Comparison of ENCODE assay signal across 28 mouse cellular contexts in the genomic region with DNA sequence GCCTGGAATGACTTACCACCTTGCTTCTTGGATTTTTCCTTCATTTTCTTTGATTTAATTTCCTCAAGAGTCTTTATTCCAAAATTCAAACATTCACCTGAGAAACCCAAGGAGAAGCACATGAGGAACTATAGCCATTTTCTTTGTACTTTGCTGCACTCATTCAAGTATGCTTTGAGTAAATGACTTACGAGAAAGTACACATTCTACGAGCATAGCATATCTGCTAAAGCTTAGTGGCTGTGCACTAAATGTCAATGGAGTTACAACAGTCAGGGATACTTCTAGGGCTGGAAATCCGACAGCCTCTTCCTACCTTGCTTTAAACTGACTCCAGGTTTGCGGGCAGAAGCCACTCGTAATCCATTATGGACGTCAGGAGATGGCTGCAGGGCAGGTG. TPM values are rescaled to one million over a fixed set of nuclear protein-coding genes. Genes with fewer than 3 reads are reported as not detected.
"Had no signal": no experiment of that assay in that cellular context is flagged by ENCODE, and none has a peak within 500 bp of the region (broad histone marks: within the 10 kb centered on the region; RNA-seq: fewer than 3 reads in every experiment).

No protein-coding gene starts in this region.

- H3K9ac ChIP-seq: heart, embryonic 13.5 days; heart, embryonic 15.5 days; hindbrain, embryonic 12.5 days; hindbrain, embryonic 14.5 days; intestine, embryonic 15.5 days; limb, embryonic 12.5 days had no signal

- ATAC-seq: hindbrain, embryonic 16.5 days; inflammation-experienced regulatory T-cells, adult 6 months; intestine, embryonic 15.5 days; intestine, postnatal 0 days had no signal

- H3K27me3 ChIP-seq: heart, embryonic 13.5 days; heart, embryonic 15.5 days; hindbrain, embryonic 12.5 days; intestine, embryonic 15.5 days; limb, embryonic 12.5 days had no signal

- DNase-seq: gastrocnemius, adult 2 months; gastrocnemius, postnatal 10 days; gastrocnemius, postnatal 25 days; heart, adult 2 months; heart, postnatal 4 days; kidney, adult 18-20 months; kidney, adult 8-10 months; kidney, postnatal 10 days; kidney, postnatal 25 days; kidney, postnatal 4 days; liver had no signal

- H3K4me2 ChIP-seq: heart, embryonic 11.5 days; heart, embryonic 13.5 days; heart, embryonic 15.5 days; hindbrain, embryonic 12.5 days; hindbrain, embryonic 14.5 days; intestine, embryonic 15.5 days; limb, embryonic 12.5 days had no signal

- H3K9me3 ChIP-seq: heart, embryonic 13.5 days; heart, embryonic 15.5 days; hindbrain, embryonic 10.5 days; hindbrain, embryonic 12.5 days; intestine, embryonic 15.5 days; limb, embryonic 10.5 days; limb, embryonic 12.5 days had no signal

- H3K4me3 ChIP-seq: gastrocnemius, adult 2 months; heart, adult 2 months; heart, embryonic 13.5 days; heart, embryonic 15.5 days; hindbrain, embryonic 10.5 days; hindbrain, embryonic 12.5 days; intestine, embryonic 15.5 days; layer of hippocampus, adult 2 months; left cerebral cortex, adult 2 months; limb, embryonic 10.5 days; limb, embryonic 12.5 days had no signal

- H3K27ac ChIP-seq: gastrocnemius, adult 2 months; heart, adult 2 months; heart, embryonic 13.5 days; heart, embryonic 15.5 days; hindbrain, embryonic 10.5 days; hindbrain, embryonic 12.5 days; hindbrain, embryonic 14.5 days; intestine, embryonic 15.5 days; layer of hippocampus, adult 2 months; left cerebral cortex, adult 2 months; limb, embryonic 10.5 days; limb, embryonic 12.5 days had no signal

- H3K4me1 ChIP-seq: hindbrain, embryonic 10.5 days; hindbrain, embryonic 12.5 days; intestine, embryonic 15.5 days; limb, embryonic 10.5 days; limb, embryonic 12.5 days had no signal

RNA-seq across cellular contexts. Expression of gene Zbed6, which starts 22.2 kb away (rescaled TPM):
- polyA plus RNA-seq: heart, embryonic 11.5 days; heart, embryonic 13.5 days; heart, embryonic 15.5 days; heart, postnatal 0 days; hindbrain, embryonic 10.5 days; hindbrain, embryonic 12.5 days; hindbrain, embryonic 14.5 days; hindbrain, embryonic 16.5 days; inflammation-experienced regulatory T-cells, adult 6 months; intestine, embryonic 15.5 days; kidney, embryonic 14.5 days; kidney, embryonic 16.5 days; limb, embryonic 10.5 days; limb, embryonic 12.5 days had no signal

RNA-seq across cellular contexts. Expression of gene Lax1, which starts 51.4 kb away (rescaled TPM):
- polyA plus RNA-seq: hindbrain, embryonic 10.5 days; hindbrain, embryonic 14.5 days; hindbrain, embryonic 16.5 days had no signal
